8 mouse cellular contexts compared by ENCODE assay signal in the genomic region with DNA sequence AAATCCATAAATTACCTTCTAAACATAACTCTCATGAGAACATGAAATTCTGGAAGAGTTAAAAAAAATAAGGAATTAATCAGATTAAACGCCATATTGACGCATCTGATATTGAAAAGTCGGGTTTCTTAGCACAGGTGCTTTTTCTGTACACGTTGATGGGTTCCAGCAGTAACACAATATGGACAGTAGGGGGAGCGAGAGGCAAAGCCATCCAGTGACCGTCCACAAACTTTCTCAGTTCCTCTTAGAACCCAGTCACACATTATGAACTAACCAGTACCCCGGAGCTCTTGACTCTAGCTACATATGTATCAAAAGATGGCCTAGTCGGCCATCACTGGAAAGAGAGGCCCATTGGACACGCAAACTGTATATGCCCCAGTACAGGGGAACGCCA. TPM values are rescaled to one million over a fixed set of nuclear protein-coding genes. Genes with fewer than 3 reads are reported as not detected.
DNase-seq lines count a peak whose midpoint lies in the region; ATAC-seq and TF ChIP-seq lines count a peak whose summit lies in the region.
"Not testable (repeated sequence)": the region's sequence is repeated elsewhere in the genome, so short reads cannot be mapped to it uniquely, and the experiment has no call there.

No protein-coding gene starts in this region.

- DNase-seq in CD4-positive helper T cell, adult 2 months (ENCODE audit: low read depth, low spot score) = peak; percentile 51
- peak; percentile 79 for DNase-seq in adipocyte (ENCODE audit: low spot score)
- DNase-seq in cerebellum, postnatal 14 days = peak; percentile 59 to 61
- peak; percentile 51 for DNase-seq in forelimb bud, embryonic 11.5 days (ENCODE audit: low read depth, low spot score)
- peak; percentile 65 for DNase-seq in hindbrain, postnatal 0 days (ENCODE audit: low spot score)
- DNase-seq in limb, embryonic 14.5 days (ENCODE audit: low spot score) = peak; percentile 79
- DNase-seq in midbrain, embryonic 11.5 days (ENCODE audit: low spot score, missing footprints) = peak; percentile 88
- peak; percentile 54 to 61 for DNase-seq in spleen, postnatal 36 days (ENCODE audit: low spot score in 2 of 2)

- not testable (repeated sequence) for H3K4me1 ChIP-seq in hindbrain, postnatal 0 days (ENCODE audit: insufficient read depth, low read length); limb, embryonic 14.5 days (ENCODE audit: control insufficient read depth, insufficient read depth, low read length); midbrain, embryonic 11.5 days (ENCODE audit: control insufficient read depth, insufficient read depth, low read length)

- not testable (repeated sequence) for H3K4me2 ChIP-seq in hindbrain, postnatal 0 days (ENCODE audit: low read depth, low read length); limb, embryonic 14.5 days (replicated peaks; ENCODE audit: low read depth, low read length, severe bottlenecking); midbrain, embryonic 11.5 days

- H3K9ac ChIP-seq in hindbrain, postnatal 0 days (replicated peaks; ENCODE audit: low read length); limb, embryonic 14.5 days (ENCODE audit: low read depth, low read length, severe bottlenecking); midbrain, embryonic 11.5 days (ENCODE audit: low read length): not testable (repeated sequence)

- TF ChIP-seq CTCF in hindbrain, postnatal 0 days (IDR thresholded peaks at IDR 0.05; ENCODE audit: low read depth) = peak; percentile 76

- not testable (repeated sequence) for H3K27ac ChIP-seq in hindbrain, postnatal 0 days; limb, embryonic 14.5 days (replicated peaks; ENCODE audit: low read depth, low read length); midbrain, embryonic 11.5 days (ENCODE audit: low read depth, low read length)

- 30% methylated on average over 10 of the region's 10 CpGs for WGBS in hindbrain, postnatal 0 days
- 34% methylated on average over 10 of the region's 10 CpGs for WGBS in limb, embryonic 14.5 days
- 35% methylated on average over 10 of the region's 10 CpGs for WGBS in midbrain, embryonic 11.5 days

- not testable (repeated sequence) for H3K4me3 ChIP-seq in hindbrain, postnatal 0 days (ENCODE audit: low read length); limb, embryonic 14.5 days (replicated peaks; ENCODE audit: low read length); midbrain, embryonic 11.5 days (ENCODE audit: low read depth, low read length)

- H3K36me3 ChIP-seq in hindbrain, postnatal 0 days (ENCODE audit: insufficient read depth, low read length); limb, embryonic 14.5 days (ENCODE audit: control insufficient read depth, insufficient read depth, low read length); midbrain, embryonic 11.5 days (ENCODE audit: control insufficient read depth, insufficient read depth, low read length): not testable (repeated sequence)

- not testable (repeated sequence) for ATAC-seq in hindbrain, postnatal 0 days; limb, embryonic 14.5 days (ENCODE audit: low FRiP score, low read depth)
- ATAC-seq in midbrain, embryonic 11.5 days (ENCODE audit: low FRiP score) = peak; percentile 80

- TF ChIP-seq POLR2A in limb, embryonic 14.5 days (IDR thresholded peaks at IDR 0.05; ENCODE audit: borderline replicate concordance, extremely low read depth, insufficient read depth, insufficient read length) = not testable (repeated sequence)

- not testable (repeated sequence) for H3K27me3 ChIP-seq in hindbrain, postnatal 0 days (ENCODE audit: insufficient read depth, low read length); limb, embryonic 14.5 days (ENCODE audit: control insufficient read depth, insufficient read depth, low read length); midbrain, embryonic 11.5 days (ENCODE audit: control insufficient read depth, insufficient read depth, low read length)

- not testable (repeated sequence) for H3K9me3 ChIP-seq in hindbrain, postnatal 0 days (ENCODE audit: low read length); limb, embryonic 14.5 days (ENCODE audit: control insufficient read depth, low read length); midbrain, embryonic 11.5 days (ENCODE audit: control insufficient read depth, low read length)

RNA-seq across cellular contexts. Expression of a gene that starts 22.9 kb away (rescaled TPM):
- 35.0 and 37.8 TPM in 2 replicates for total RNA-seq in hindbrain, postnatal 0 days (2014; rRNA removed)
- polyA plus RNA-seq in hindbrain, postnatal 0 days (2015; fragmentation: Nextera tagmentation; extraction: Ambion mirVana) = 47.8 and 49.4 TPM in 2 replicates
- polyA plus RNA-seq in limb, embryonic 14.5 days (2012; rRNA removed) = 22.0 and 23.4 TPM in 2 replicates
- 29.8 and 31.0 TPM in 2 replicates for polyA plus RNA-seq in limb, embryonic 14.5 days (2014; fragmentation: Nextera tagmentation; extraction: Ambion mirVana)
- 83.3 and 86.8 TPM in 2 replicates for polyA plus RNA-seq in midbrain, embryonic 11.5 days (2014; fragmentation: Nextera tagmentation; extraction: Ambion mirVana)
